Mouse (Mus musculus): ENCODE data around the gene Gys1. TPM values are rescaled to one million over a fixed set of nuclear protein-coding genes. Genes with fewer than 3 reads are reported as not detected.
A peak's percentile ranks its signal among the peaks of the same experiment; 100 is the strongest.

The Gys1 gene
- total RNA-seq, 4 experiments from 2014 or later: 106 to 122 (median 112) TPM

DNA sequence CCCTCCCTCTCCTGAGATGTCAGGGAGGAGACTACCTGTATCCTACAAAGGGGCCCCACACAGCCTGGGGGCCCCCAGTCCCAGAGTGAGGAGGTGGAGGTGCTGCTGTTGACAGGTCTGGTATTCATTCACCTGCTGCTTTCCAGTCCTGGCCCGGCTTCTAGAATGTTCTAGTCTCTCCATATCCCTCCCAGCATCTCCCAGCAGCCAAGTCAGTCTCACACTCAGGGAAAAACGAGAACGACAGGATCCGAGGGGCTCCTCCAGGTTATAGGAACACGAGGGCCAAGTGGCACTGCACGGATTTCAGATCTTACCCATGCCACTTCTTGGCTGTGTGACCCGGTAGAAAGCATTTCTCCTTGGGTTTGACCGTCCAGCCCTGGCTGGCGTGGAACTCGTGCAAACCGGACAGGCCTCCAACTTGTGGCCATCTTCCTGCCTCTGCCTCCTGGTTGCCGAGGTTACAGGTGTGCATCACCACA, 19.9 kb upstream of the Gys1 start:
- no peak for DNase-seq (ENCODE audit: low spot score)

DNA sequence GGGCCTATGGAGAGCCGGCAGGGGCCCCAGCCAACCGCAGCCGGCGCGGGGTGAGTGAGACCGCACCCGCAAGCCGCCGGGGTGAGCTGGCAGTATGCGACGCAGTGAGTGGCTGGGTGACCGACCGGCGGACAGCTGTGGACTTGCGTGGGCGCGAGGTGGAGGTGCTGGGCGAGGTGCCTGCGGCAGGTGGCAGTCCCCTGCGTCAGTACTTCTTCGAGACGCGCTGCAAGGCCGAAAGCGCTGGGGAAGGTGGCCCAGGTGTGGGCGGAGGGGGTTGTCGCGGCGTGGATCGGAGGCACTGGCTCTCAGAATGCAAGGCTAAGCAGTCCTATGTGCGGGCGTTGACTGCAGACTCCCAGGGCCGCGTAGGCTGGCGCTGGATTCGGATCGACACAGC, 19.0 kb upstream of the Gys1 start:
- no peak for DNase-seq (ENCODE audit: low spot score)

GRCm38 (mm10) chr7:45417962-45418492, 16.6 kb upstream of the Gys1 start:
- DNase-seq (ENCODE audit: low spot score): no peak

- DNase-seq (ENCODE audit: low spot score): no peak
Measured at GRCm38 (mm10) chr7:45419859-45420614, 14.6 kb upstream of the Gys1 start.

GRCm38 (mm10) chr7:45420615-45420919, 14.1 kb upstream of the Gys1 start, which contains the start of gene Lhb:
Gene Lhb, plus strand, starts transcription at chr7:45420820.
- no peak for DNase-seq (ENCODE audit: low spot score)

- DNase-seq (ENCODE audit: low spot score): no peak
Measured at GRCm38 (mm10) chr7:45421194-45421593, 13.4 kb upstream of the Gys1 start.

DNA sequence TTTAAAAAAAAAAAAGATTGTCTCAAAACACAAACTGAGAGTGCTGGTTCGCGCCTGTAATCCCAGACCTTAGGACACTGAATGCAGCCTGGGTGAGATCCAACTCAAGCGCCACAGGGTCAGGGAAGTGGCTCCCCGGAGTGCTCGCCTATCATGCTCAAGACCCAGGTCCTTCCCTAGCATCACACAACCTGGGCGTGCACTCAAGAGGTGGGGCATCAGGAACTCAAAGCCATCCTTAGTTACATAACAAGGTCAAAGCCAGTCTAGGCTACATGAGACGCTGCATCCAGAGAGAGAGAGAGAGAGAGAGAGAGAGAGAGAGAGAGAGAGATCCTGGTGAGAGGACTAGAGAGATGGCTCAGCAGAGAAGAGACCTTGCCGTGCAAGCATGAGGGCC, 8.1 kb upstream of the Gys1 start:
- no peak for DNase-seq (ENCODE audit: low spot score)

GRCm38 (mm10) chr7:45433835-45434202, 825 bp upstream of the Gys1 start:
- DNase-seq (ENCODE audit: low spot score): no peak

- no peak for DNase-seq (ENCODE audit: low spot score)
Measured at GRCm38 (mm10) chr7:45435038-45435437, 394 bp downstream of the Gys1 start.

GRCm38 (mm10) chr7:45436444-45436843, 1.8 kb downstream of the Gys1 start:
- no peak for DNase-seq (ENCODE audit: low spot score)

DNA sequence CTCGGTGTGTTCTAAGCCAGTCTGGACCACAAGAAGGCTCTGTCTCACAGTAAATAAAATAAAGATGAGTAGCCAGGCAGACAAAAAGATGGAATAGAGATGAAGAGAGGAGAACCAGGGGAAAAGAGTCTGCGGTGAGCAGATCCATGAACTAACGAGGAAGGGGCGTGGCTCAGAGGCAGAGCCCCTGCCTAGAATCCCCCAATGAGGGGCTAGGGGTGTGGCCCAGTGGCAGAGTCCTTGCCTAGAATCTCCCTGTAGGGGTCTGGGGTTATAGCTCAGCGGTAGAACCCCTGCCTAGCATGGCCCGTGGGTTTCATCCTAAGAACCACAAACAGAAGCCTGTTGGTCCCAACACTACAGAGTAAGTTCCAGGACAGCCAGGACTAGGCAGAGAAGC, 2.4 kb downstream of the Gys1 start:
- no peak for DNase-seq (ENCODE audit: low spot score)

- DNase-seq (ENCODE audit: low spot score): no peak
Measured at GRCm38 (mm10) chr7:45437521-45438276, 3.1 kb downstream of the Gys1 start, which contains the start of gene Ruvbl2. Gene Ruvbl2, minus strand, starts transcription at chr7:45438096.

DNA sequence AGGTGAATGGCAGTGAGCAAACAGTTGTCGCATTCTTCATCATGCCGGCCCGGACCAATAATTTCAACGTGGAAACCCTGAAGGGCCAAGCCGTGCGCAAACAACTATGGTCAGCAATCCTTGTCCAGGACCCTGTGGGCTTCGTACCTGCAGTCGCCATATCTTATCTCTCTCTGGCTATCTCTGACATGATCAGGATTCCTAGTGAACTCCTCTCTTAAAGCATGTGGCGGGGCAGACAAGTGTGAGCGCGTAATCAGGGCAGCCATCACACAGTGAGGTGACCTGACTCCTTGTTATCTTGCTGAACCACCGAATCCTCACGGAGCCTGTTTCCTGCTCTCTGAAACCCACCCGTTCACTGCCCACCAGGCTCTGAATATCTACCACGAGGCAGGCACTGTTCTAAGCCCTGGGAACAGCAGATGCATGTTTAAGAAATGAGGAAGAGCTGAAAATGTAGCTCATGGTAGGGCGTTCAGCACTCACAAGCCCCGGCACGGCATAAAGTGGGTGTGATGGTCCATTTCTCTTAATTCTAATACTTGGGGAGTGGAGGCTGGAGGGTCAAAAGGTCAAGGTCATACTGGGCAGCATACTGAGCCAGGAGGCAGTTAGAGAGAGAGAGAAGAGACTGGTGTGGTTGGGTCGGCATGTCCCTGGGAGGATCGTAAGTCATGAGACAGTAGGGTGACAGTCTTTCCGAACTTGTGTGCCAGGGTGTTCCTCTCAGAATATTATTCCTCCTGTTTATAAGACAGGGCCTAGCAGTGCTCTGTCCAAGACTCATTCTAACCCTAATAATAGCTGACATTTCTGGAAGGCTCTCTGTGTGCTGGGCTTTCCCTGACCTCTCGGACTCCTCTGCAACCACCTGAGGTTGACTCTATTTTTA, 9.1 kb downstream of the Gys1 start:
- no peak for DNase-seq (ENCODE audit: low spot score)

GRCm38 (mm10) chr7:45446589-45446988, 11.9 kb downstream of the Gys1 start:
- no peak for DNase-seq (ENCODE audit: low spot score)

DNA sequence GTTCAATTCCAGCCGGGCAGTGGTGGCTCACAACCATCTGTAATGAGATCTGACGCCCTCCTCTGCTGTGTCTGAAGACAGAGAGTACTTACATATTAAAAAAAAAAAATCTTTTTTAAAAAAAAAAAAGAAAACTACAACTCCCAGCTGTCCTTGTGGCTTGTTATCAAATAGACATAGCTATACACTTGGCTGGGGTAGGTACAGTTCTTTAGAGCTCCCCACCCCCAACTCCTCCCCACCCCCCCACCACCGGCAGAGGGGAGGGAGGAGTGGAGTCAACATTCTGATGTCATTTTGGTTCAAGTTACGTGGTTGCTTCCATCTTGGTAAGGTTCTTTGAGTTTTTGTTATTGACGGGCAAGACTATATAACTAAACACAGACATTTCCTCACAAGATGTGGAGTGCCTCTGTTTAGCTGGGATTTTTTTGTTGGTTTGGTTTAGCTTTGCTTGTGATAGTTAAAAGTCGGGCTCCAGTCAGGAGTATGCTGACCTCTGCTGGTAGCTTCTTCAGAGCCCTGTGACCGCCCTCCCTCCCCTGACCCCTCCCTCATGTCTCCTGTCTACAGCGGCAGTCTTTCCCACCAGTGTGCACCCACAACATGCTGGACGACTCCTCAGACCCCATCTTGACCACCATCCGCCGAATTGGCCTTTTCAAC, 12.8 kb downstream of the Gys1 start:
- no peak for DNase-seq (ENCODE audit: low spot score)

DNA sequence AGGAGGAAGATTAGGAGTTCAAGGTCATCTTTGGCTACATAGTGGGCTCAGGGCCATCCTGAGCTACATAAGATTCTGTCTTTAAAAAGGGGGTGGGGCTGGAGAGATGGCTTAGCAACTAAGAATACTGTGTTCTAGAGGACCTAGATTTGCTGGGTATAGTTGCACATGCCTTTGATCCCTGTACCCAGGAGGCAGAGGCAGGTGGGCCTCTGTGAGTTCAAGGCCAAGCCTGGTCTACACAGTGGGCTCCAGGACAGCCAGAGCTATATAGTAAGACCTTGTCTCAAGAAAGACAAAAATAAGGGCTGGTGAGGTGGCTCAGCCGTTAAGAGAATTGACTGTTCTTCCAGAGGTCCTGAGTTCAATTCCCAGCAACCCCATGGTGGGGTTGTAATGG, 15.3 kb downstream of the Gys1 start:
- DNase-seq (ENCODE audit: low spot score): no peak

DNA sequence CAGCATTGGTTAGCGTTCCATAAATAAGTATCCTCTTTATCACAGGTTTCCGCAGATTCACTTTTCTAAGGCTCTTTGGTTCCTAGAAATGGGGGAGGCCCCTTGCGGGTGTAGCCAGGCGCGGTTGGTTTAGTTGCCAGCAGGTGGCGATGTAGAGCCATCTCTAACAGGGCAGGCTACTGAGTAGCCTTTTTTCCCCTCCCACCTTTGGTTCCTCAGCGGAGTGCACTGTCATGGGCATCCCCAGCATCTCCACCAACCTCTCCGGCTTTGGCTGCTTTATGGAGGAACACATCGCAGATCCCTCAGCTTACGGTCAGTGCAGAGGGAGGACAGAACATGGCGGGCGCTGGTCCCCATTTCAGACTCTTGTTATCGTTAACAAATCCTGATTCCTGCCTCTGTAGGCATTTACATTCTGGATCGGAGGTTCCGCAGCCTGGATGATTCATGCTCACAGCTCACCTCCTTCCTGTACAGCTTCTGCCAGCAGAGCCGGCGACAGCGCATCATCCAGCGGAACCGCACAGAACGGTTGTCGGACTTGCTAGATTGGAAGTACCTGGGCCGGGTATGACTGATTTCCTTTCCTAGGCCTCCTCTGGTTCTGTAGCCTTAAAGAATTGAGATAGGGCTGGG, 16.8 kb downstream of the Gys1 start:
- peak; percentile 80 for DNase-seq (ENCODE audit: low spot score)

DNA sequence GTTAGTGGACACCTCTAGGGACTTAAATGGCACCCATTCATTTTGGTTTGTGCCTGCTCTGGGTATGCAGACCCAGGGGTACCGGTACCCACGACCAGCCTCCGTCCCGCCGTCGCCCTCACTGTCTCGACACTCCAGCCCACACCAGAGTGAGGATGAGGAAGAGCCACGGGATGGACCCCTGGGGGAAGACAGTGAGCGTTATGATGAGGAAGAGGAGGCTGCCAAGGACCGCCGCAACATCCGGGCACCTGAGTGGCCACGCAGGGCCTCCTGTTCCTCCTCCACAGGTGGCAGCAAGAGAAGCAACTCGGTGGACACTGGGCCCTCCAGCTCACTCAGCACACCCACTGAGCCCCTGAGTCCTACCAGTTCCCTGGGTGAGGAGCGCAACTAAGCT, 20.3 kb downstream of the Gys1 start:
- DNase-seq (ENCODE audit: low spot score): no peak

- DNase-seq (ENCODE audit: low spot score): no peak
Measured at GRCm38 (mm10) chr7:45455932-45456696, 21.5 kb downstream of the Gys1 start.

DNA sequence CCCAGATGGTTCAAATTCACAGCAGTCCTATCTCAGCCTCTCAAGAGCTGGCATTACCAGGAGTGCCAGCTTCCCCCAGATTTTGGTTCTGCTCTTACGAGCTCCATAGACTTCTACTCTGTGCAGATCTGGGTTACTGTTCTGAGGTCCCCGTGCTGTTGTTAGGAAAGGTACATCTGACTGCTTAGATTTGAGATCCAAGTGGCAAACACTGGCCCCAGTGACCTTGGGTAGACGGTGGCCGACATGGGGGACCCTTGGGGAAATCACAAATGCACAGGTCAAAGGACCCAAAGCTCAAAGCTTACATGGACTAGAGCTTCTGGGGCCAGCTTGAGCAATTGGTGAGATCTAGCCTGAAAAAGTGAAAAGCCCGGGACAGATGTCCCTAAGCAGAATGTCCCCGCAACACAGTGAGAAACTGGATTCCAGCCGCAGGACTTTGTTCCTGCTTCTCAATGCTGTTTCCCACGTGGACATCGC, 22.1 kb downstream of the Gys1 start:
- no peak for DNase-seq (ENCODE audit: low spot score)

All from heart, adult 8-10 months (tissue).